ENCODE assay signal across 8 mouse cellular contexts in the genomic region with DNA sequence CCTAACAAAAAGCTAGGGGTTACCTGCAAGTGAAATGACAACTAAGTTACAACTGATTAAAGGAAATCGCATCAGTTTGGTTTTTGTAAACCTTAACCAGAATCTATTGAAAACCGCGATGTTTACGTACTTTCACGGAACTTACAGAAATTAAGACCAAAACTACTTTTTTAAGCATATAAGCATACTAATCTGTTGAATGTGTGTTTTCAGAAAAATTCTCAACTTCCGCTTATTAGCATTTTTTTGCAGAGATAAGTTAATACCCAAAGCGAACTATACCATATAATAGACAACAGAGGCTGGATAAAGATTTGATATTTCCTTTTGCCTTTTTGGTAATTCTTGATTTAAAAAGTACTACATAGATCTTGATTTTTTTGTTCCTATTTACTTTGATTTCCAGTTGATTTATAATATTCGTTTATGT. TPM values are rescaled to one million over a fixed set of nuclear protein-coding genes. Genes with fewer than 3 reads are reported as not detected.
DNase-seq lines count a peak whose midpoint lies in the region; ATAC-seq and TF ChIP-seq lines count a peak whose summit lies in the region.

No protein-coding gene starts in this region.

- H3K36me3 ChIP-seq in embryonic facial prominence, embryonic 10.5 days (replicated peaks) = peaks cover 14% of the 10 kb centered on the region
- H3K36me3 ChIP-seq in intestine, embryonic 14.5 days (ENCODE audit: control insufficient read depth, insufficient read depth, low read length) = peaks cover 11% of the 10 kb centered on the region
- no peaks in the 10 kb centered on the region for H3K36me3 ChIP-seq in neural tube, embryonic 12.5 days

- no peak for TF ChIP-seq CTCF in layer of hippocampus, adult 2 months (conservative IDR thresholded peaks at IDR 0.05)

- H3K4me1 ChIP-seq in embryonic facial prominence, embryonic 10.5 days = peaks cover 23% of the 10 kb centered on the region
- H3K4me1 ChIP-seq in intestine, embryonic 14.5 days (replicated peaks; ENCODE audit: control insufficient read depth, insufficient read depth, low read length) = peaks cover 7% of the 10 kb centered on the region
- H3K4me1 ChIP-seq in neural tube, embryonic 12.5 days = peaks cover 17% of the 10 kb centered on the region; the same call in 1 of the 2 replicates

- ATAC-seq in intestine, embryonic 14.5 days (replicated peaks; ENCODE audit: low FRiP score, low TSS enrichment, low read depth) = no peak
- no peak for ATAC-seq in neural tube, embryonic 12.5 days (ENCODE audit: low FRiP score, low read depth)

- WGBS in embryonic facial prominence, embryonic 10.5 days = 18% methylated on average over 8 of the region's 8 CpGs
- WGBS in intestine, embryonic 14.5 days = 15% methylated on average over 8 of the region's 8 CpGs
- 21% methylated on average over 8 of the region's 8 CpGs for WGBS in neural tube, embryonic 12.5 days

- no peak for DNase-seq in layer of hippocampus, adult 2 months (ENCODE audit: low spot score in 2 of 2)
- DNase-seq in layer of hippocampus, adult 8-10 months (ENCODE audit: low spot score in 2 of 2) = no peak
- DNase-seq in embryonic facial prominence, embryonic 10.5 days (ENCODE audit: low spot score) = no peak
- no peak for DNase-seq in intestine, embryonic 14.5 days (ENCODE audit: low spot score)
- DNase-seq in thymus, postnatal 36 days = no peak
- no peak for DNase-seq in right cerebral cortex, postnatal 4 days
- DNase-seq in cerebellum, postnatal 25 days = no peak

- H3K27me3 ChIP-seq in embryonic facial prominence, embryonic 10.5 days (replicated peaks; ENCODE audit: low read depth, poor library complexity, severe bottlenecking) = no peaks in the 10 kb centered on the region
- no peaks in the 10 kb centered on the region for H3K27me3 ChIP-seq in intestine, embryonic 14.5 days (replicated peaks; ENCODE audit: control insufficient read depth, insufficient read depth, low read length)
- no peaks in the 10 kb centered on the region for H3K27me3 ChIP-seq in neural tube, embryonic 12.5 days (replicated peaks)

- H3K4me3 ChIP-seq in layer of hippocampus, adult 2 months = peak overlapping the region; percentile 65
- peak overlapping the region; percentile 75 for H3K4me3 ChIP-seq in embryonic facial prominence, embryonic 10.5 days
- peak overlapping the region; percentile 67 for H3K4me3 ChIP-seq in intestine, embryonic 14.5 days (ENCODE audit: low read depth, low read length)
- H3K4me3 ChIP-seq in neural tube, embryonic 12.5 days = peak overlapping the region; percentile 82

- peak overlapping the region; percentile 82 for H3K9ac ChIP-seq in intestine, embryonic 14.5 days (ENCODE audit: low read length)
- peak overlapping the region; percentile 95 for H3K9ac ChIP-seq in neural tube, embryonic 12.5 days

- no peaks in the 10 kb centered on the region for H3K9me3 ChIP-seq in embryonic facial prominence, embryonic 10.5 days
- no peaks in the 10 kb centered on the region for H3K9me3 ChIP-seq in intestine, embryonic 14.5 days (ENCODE audit: control insufficient read depth, low read length)
- no peaks in the 10 kb centered on the region for H3K9me3 ChIP-seq in neural tube, embryonic 12.5 days

- peak overlapping the region; percentile 100 for H3K27ac ChIP-seq in layer of hippocampus, adult 2 months
- peak overlapping the region; percentile 99 for H3K27ac ChIP-seq in embryonic facial prominence, embryonic 10.5 days (replicated peaks)
- H3K27ac ChIP-seq in intestine, embryonic 14.5 days (ENCODE audit: low read depth) = peak overlapping the region; percentile 98
- H3K27ac ChIP-seq in neural tube, embryonic 12.5 days = no peak overlapping the region

- H3K4me2 ChIP-seq in intestine, embryonic 14.5 days (ENCODE audit: low read length) = peak overlapping the region; percentile 69
- H3K4me2 ChIP-seq in neural tube, embryonic 12.5 days (replicated peaks) = peak overlapping the region; percentile 77

RNA-seq across cellular contexts. Expression of a gene that starts 1.0 kb away (rescaled TPM):
- 10 to 100 TPM; 39.5 to 41.6 TPM for total RNA-seq in layer of hippocampus, adult 2 months (2021)
- 10 to 100 TPM; 35.1 to 50.5 (median 43.0) TPM for total RNA-seq in layer of hippocampus, adult 8-10 months (2022)
- 4.5 and 5.0 TPM in 2 replicates for polyA plus RNA-seq in embryonic facial prominence, embryonic 10.5 days (2016; fragmentation: Nextera tagmentation; extraction: Ambion mirVana)
- 8.5 and 10.2 TPM in 2 replicates for polyA plus RNA-seq in intestine, embryonic 14.5 days (2014; fragmentation: Nextera tagmentation; extraction: Ambion mirVana)
- 6.7 and 7.3 TPM in 2 replicates for polyA plus RNA-seq in neural tube, embryonic 12.5 days (2016; fragmentation: Nextera tagmentation; extraction: Ambion mirVana)
